Mouse (Mus musculus) macrophage (primary cell): ENCODE measurements around the gene Tesk2. TPM values are rescaled to one million over a fixed set of nuclear protein-coding genes. Genes with fewer than 3 reads are reported as not detected.
"Not testable (repeated sequence)": the region's sequence is repeated elsewhere in the genome, so short reads cannot be mapped to it uniquely, and the experiment has no call there.

Experiments used
- H3K27ac ChIP-seq: fragments of 350-480 bp; formaldehyde crosslinking; 2 replicates; pipeline ENCODE4 v1.9.0; 2021
- H3K36me3 ChIP-seq: fragments of 350-480 bp; formaldehyde crosslinking; 2 replicates; pipeline ENCODE4 v1.9.0; 2021; ENCODE audit errors: inconsistent target
- H3K4me3 ChIP-seq: fragments of 350-480 bp; formaldehyde crosslinking; 2 replicates; pipeline ENCODE4 v1.9.0; 2021; ENCODE audit errors: inconsistent target
- H3K79me2 ChIP-seq: fragments of 350-480 bp; formaldehyde crosslinking; 2 replicates; pipeline ENCODE4 v1.9.0; 2021; ENCODE audit errors: inconsistent target
- WGBS: methylation state at CpG from one replicate; pipeline ENCODE4 v1.1.7; 2026; ENCODE audit warnings: inconsistent platforms; ENCODE audit not compliant: missing documents; 5-methylcytosine and 5-hydroxymethylcytosine counted together
- polyA plus RNA-seq: library from polyadenylated mRNA; stranded (reverse); fragments of 250-400 nt; gene quantifications from 3 replicates; pipeline ENCODE4 v1.2.4, GENCODE M21; 2018; ENCODE audit warnings: inconsistent platforms
- total RNA-seq, 78 experiments: library from RNA; depleted of rRNA; stranded (reverse); fragments of 250-400 nt; gene quantifications; 1 replicate in 9 of 78; 2 replicates in 24 of 78; 3 replicates in 43 of 78; 4 replicates in 2 of 78; pipeline ENCODE4 v1.2.4; 2018; ENCODE audit warnings: inconsistent platforms in 56 of 78

Gene Tesk2
- total RNA-seq (2018; cell fraction: chromatin; rRNA removed): 10 to 100 TPM in 20 of 26 experiments, 1 to 10 TPM in 6; 3.4 to 25.8 (median 14.1) TPM
- total RNA-seq (2018; cell fraction: cytosol; rRNA removed): 1 to 10 TPM; 3.1 to 9.4 (median 5.5) TPM
- total RNA-seq (2018; cell fraction: nucleus; rRNA removed): 10 to 100 TPM in 8 of 26 experiments, 1 to 10 TPM in 18; 3.7 to 21.1 (median 7.0) TPM
- polyA plus RNA-seq: 3.1 to 8.1 TPM (median 7.1 TPM) in 3 replicates

DNA sequence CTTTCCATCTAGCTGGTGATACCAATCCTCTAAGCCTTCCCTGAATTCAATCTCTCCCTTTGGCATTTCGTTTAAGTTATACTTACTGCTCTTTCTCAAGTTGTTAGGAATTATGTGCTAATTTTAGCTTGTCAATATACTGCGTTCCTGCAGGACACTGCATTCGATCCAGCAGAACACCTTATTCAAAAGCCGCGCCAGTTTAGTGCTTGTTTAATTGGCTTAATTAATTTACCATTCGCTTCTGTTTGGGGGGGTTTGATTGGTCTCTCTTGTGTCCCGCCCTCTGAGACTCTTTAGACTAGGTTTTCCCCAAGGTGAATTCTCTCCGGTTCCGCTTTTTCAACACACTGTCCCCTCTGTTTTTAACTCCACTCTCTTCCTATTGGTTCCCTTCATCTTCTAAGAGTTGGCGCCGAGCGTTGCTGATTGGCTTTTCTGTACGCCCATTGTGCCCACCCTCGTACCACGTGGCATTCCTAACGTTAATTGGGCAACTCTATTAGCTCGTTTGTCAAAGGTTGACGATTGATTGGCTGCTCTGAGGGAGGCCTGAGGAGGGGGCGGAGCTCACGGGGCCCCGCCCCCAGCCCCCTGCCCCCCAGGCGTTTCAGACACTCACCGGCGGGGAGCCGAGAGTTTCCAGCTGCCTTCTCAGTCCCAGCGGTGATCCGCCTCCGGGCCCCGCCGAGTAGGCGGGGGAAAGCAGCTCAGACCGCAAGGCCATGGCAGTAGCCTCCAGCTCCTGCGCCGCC, at the start of gene Tesk2:
Gene Tesk2 (plus strand): TSS at position 606 of the 755 bp plus-strand sequence.
- Histone ChIP-seq H3K36me3 (no peaks in the 10 kb centered on the region), H3K79me2 (no peaks in the 10 kb centered on the region; the same call in 1 of the 2 replicates), H3K4me3 (peak within 1 kb of the TSS; percentile 56), H3K27ac (peak within 1 kb of the TSS; percentile 36)
- under 1% methylated on average over 32 of the region's 34 CpGs for WGBS

DNA sequence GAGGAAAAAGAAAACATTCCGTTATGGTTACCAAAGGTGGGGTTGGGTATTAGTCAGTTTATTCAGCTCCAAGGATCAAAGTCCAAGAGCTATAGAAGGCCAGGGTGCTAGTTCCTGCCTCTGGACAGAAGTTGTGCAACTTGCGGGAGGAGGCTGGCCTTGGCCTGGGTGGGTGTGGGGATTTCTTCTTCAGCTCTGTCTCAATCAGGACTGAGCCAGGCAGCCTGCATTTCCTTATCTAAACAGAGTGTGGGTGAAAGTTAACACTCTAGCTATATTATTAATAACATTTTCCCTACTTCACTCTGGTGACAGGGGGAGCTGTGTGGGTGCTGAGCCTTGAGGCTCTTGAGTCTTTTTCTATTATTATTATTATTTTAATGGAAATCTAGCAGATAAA, 48.0 kb upstream of the Tesk2 start:
- Histone ChIP-seq H3K27ac (peak overlapping the region; percentile 72), H3K4me3 (no peak overlapping the region)
- WGBS: 18% methylated on average over 2 of the region's 2 CpGs

GRCm38 (mm10) chr4:116674761-116675160, 46.0 kb upstream of the Tesk2 start:
- WGBS: 92% methylated on average over 5 of the region's 6 CpGs
- H3K36me3 ChIP-seq, H3K4me3 ChIP-seq, H3K27ac ChIP-seq, H3K79me2 ChIP-seq: not testable (repeated sequence)

More for the DNA sequence above, 48.0 kb upstream of the Tesk2 start:
- Histone ChIP-seq H3K36me3 (no peaks in the 10 kb centered on the region), H3K79me2 (no peaks in the 10 kb centered on the region; the same call in 1 of the 2 replicates)

- no peak overlapping the region for H3K4me3 ChIP-seq
- WGBS: 63% methylated on average over 3 of the region's 3 CpGs
- no peak overlapping the region for H3K27ac ChIP-seq
- H3K79me2 ChIP-seq: no peaks in the 10 kb centered on the region; the same call in 1 of the 2 replicates
- no peaks in the 10 kb centered on the region for H3K36me3 ChIP-seq
Measured at GRCm38 (mm10) chr4:116676027-116676426, 44.7 kb upstream of the Tesk2 start.

GRCm38 (mm10) chr4:116677808-116678207, 42.9 kb upstream of the Tesk2 start:
- no peak overlapping the region for H3K4me3 ChIP-seq

DNA sequence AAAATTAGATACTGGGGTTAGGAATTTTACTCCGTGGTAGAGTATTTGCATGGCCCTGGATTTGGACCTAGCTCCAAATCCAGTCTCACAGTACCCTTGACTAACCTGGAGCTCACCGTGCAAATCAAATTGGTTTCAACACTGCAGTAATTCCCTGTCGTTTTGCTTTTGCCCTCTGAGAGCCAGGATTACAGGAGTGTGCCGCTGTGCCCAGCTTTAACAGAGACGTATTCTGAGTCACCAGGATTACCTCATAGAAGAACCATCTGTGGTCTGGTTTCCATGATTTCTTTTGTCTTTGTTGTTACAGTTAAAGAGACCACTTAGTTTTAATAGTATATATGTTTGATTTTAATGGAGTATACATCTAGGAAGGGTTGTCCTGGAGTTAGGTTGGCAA, 41.6 kb upstream of the Tesk2 start:
- 67% methylated on average over 5 of the region's 5 CpGs for WGBS
- Histone ChIP-seq H3K4me3 (no peak overlapping the region), H3K79me2 (no peaks in the 10 kb centered on the region; the same call in 1 of the 2 replicates), H3K27ac (no peak overlapping the region), H3K36me3 (no peaks in the 10 kb centered on the region)

More at GRCm38 (mm10) chr4:116677808-116678207, 42.9 kb upstream of the Tesk2 start:
- Histone ChIP-seq H3K79me2 (no peaks in the 10 kb centered on the region), H3K36me3 (no peaks in the 10 kb centered on the region), H3K27ac (no peak overlapping the region)
- WGBS: 25% methylated on average over 1 of the region's 1 CpGs

DNA sequence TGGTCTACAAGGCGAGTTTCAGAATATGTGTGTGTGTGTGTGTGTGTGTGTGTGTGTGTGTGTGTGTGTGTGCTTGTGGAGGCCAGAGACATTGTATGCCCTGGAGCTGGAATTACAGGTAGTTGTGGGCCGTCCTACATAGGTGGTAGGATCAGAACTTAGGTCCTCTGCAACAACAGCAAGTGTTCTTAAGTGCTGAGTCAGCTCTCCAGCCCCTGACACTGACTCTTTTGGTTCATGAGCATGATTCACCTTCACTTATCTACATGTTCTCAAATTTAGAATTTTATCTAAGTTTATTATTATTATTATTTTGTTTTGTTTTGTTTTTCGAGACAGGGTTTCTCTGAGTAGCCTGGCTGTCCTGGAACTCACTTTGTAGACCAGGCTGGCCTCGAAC, 40.2 kb upstream of the Tesk2 start:
- WGBS: 100% methylated on average over 2 of the region's 4 CpGs
- H3K79me2 ChIP-seq, H3K27ac ChIP-seq, H3K36me3 ChIP-seq, H3K4me3 ChIP-seq: not testable (repeated sequence)

DNA sequence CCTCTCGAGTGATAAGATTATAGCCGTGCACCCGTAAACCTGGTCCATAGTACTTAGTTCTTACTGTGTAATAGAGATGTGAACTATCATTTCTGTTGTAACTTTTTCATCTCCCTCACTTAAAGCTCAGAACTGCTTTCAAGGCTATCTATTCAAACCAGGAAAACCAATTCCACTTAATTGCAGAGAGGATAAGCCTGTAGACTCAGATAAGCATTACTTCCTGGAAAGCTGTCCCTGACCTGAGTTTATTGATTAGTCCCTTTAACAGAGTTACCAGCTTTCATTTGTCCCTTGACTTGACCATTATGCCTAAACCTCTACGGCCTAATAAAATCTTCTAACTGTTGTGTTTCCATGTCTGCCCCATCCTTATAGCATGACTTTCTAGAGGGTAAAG, 36.8 kb upstream of the Tesk2 start:
- no peak overlapping the region for H3K4me3 ChIP-seq
- H3K27ac ChIP-seq: peak overlapping the region; percentile 87

GRCm38 (mm10) chr4:116684665-116685064, 36.1 kb upstream of the Tesk2 start:
- 69% methylated on average over 2 of the region's 2 CpGs for WGBS
- Histone ChIP-seq H3K4me3 (peak overlapping the region; percentile 78), H3K27ac (peak overlapping the region; percentile 87), H3K79me2 (peaks cover 48% of the 10 kb centered on the region), H3K36me3 (peaks cover 11% of the 10 kb centered on the region; the same call in 1 of the 2 replicates)

More for the DNA sequence above, 36.8 kb upstream of the Tesk2 start:
- WGBS: 93% methylated on average over 4 of the region's 4 CpGs
- H3K36me3 ChIP-seq: peaks cover 9% of the 10 kb centered on the region; the same call in 1 of the 2 replicates
- peaks cover 41% of the 10 kb centered on the region for H3K79me2 ChIP-seq

- Histone ChIP-seq H3K36me3 (peaks cover 11% of the 10 kb centered on the region; the same call in 1 of the 2 replicates), H3K4me3 (peak within 1 kb of the TSS; percentile 78), H3K79me2 (peaks cover 57% of the 10 kb centered on the region), H3K27ac (peak within 1 kb of the TSS; percentile 87)
- WGBS: under 1% methylated on average over 50 of the region's 56 CpGs
Measured at GRCm38 (mm10) chr4:116685402-116686061, 35.2 kb upstream of the Tesk2 start, which contains the start of gene Prdx1. Prdx1 (plus strand) TSS chr4:116685544.

DNA sequence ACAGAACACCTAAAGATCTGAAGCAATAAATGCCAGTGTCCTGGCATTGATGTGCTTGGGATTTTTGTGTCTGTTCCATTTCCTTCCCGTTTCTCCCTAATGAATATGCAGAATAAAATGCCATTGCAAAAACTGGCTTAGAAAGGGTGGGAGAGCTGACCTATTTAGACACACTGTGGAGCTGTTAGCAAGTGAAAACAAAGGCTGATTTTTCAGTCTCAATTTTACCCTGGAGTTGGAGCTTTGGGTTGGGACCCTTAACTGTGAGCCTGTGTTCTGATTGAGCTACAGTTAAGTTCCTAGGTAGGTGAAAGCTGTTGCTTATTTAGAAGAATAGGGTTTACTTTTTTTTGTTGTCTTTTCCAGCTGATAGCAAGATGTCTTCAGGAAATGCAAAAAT, 33.7 kb upstream of the Tesk2 start:
- Histone ChIP-seq H3K27ac (peak overlapping the region; percentile 87), H3K4me3 (peak overlapping the region; percentile 78), H3K36me3 (peaks cover 26% of the 10 kb centered on the region), H3K79me2 (peaks cover 72% of the 10 kb centered on the region)
- 0% methylated on average over 1 of the region's 1 CpGs for WGBS

DNA sequence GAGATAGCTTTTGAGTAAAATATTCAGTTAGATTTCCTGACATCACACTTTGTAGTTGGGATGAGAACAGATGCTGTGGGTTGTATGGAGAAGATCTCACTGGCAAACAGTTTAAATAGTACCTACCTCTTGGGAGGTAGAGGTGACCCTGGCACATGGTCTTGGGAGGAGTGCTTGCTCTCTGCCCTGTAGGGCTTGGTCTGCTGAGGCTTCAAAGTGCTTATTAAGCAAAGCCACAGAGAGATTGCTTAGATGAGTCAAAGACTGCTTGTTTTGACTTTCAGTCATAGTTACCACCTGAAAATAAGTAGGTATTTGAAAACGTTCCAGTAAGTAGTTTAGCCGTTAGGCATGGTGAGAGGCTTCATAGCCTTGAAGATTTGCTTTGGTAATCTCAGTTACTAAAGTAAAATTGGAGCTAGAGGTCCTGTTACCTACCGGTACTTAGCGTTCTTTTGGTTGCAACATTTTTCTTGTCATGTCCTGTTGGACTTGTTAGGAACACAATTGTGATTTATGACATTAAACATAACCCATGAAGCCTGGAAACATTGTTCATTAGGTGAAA, 31.4 kb upstream of the Tesk2 start:
- Histone ChIP-seq H3K27ac (no peak overlapping the region), H3K79me2 (peaks cover 95% of the 10 kb centered on the region), H3K36me3 (peaks cover 41% of the 10 kb centered on the region), H3K4me3 (peak overlapping the region; percentile 78; the same call in 1 of the 2 replicates)
- 86% methylated on average over 4 of the region's 4 CpGs for whole genome bisulfite sequencing

GRCm38 (mm10) chr4:116692146-116692545, 28.6 kb upstream of the Tesk2 start:
- H3K36me3 ChIP-seq: peaks cover 66% of the 10 kb centered on the region
- WGBS: 92% methylated on average over 2 of the region's 2 CpGs
- H3K4me3 ChIP-seq: no peak overlapping the region
- peaks cover 100% of the 10 kb centered on the region for H3K79me2 ChIP-seq
- no peak overlapping the region for H3K27ac ChIP-seq

- Histone ChIP-seq H3K27ac (no peak overlapping the region), H3K79me2 (peaks cover 96% of the 10 kb centered on the region), H3K36me3 (peaks cover 74% of the 10 kb centered on the region), H3K4me3 (no peak overlapping the region)
- WGBS: 92% methylated on average over 2 of the region's 2 CpGs
Measured at GRCm38 (mm10) chr4:116693785-116694184, 27.0 kb upstream of the Tesk2 start.
